Mouse (Mus musculus) stomach, embryonic 15.5 days (tissue): ENCODE measurements at regions not wholly inside any gene's neighbourhood (a gene's known extent, or its start where the extent isn't known, plus 50 kb on each side); places are given as distances from the start of the nearest gene placed in this dataset.

ENCODE experiments used
- ATAC-seq: fragments of 200-750 bp; cut with Nextera tagmentation; 2 replicates; pipeline ENCODE4 v1.8.0; 2017; ENCODE audit warnings: low read depth, moderate number of reproducible peaks, moderate TSS enrichment; ENCODE audit not compliant: insufficient read depth, low FRiP score
- H3K27ac ChIP-seq: fragments of 300-500 bp; sonication (generic); 2 replicates; pipeline ENCODE4 v1.5.1; 2015; ENCODE audit warnings: mild to moderate bottlenecking, inconsistent platforms
- H3K27me3 ChIP-seq: fragments of 300-500 bp; sonication (generic); replicated peaks from 2 replicates; pipeline ENCODE4 v1.6.1; 2015; ENCODE audit warnings: inconsistent platforms
- H3K36me3 ChIP-seq: fragments of 300-500 bp; sonication (generic); 2 replicates; pipeline ENCODE4 v1.6.1; 2015; ENCODE audit warnings: inconsistent platforms
- H3K4me1 ChIP-seq: fragments of 300-500 bp; sonication (generic); 2 replicates; pipeline ENCODE4 v1.6.1; 2015; ENCODE audit warnings: inconsistent platforms
- H3K4me2 ChIP-seq: fragments of 300-500 bp; sonication (generic); 2 replicates; pipeline ENCODE4 v1.6.1; 2015; ENCODE audit warnings: mild to moderate bottlenecking, inconsistent platforms
- H3K4me3 ChIP-seq: fragments of 300-500 bp; sonication (generic); replicated peaks from 2 replicates; pipeline ENCODE4 v1.5.1; 2015; ENCODE audit warnings: inconsistent platforms
- H3K9ac ChIP-seq: fragments of 300-500 bp; sonication (generic); 2 replicates; pipeline ENCODE4 v1.6.1; 2015; ENCODE audit warnings: inconsistent platforms
- H3K9me3 ChIP-seq: fragments of 300-500 bp; sonication (generic); 2 replicates; pipeline ENCODE4 v1.6.1; 2016; ENCODE audit warnings: inconsistent platforms
- WGBS: fragments of 180-500 bp; shearing (Covaris S2); methylation state at CpG from one replicate; pipeline ENCODE4 v1.1.7; 2015; 5-methylcytosine and 5-hydroxymethylcytosine counted together

DNA sequence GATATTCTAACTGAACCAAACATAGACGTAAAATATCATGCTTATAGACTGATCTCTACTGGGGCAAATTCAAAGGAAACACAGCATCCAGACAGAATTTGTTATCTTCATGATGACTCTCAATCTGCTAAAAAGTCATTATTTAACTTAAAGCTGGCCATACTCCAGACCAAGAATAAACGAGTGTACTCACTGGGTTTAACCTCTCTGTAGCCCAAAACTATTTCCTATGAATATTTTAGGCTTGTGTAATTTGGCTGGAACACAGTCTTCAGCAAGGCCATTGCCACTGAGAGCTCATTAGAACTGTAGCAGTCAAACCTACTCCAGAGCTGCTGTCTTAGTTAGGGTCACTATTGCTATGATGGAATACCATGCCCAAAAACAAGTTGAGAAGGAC is 238.8 kb downstream of the Gm19410 start:
- no peaks in the 10 kb centered on the region for H3K36me3 ChIP-seq
- no peaks in the 10 kb centered on the region for H3K9me3 ChIP-seq
- ATAC-seq, result no peak
- H3K9ac ChIP-seq, result no peak overlapping the region
- no peak overlapping the region for H3K4me3 ChIP-seq
- WGBS, result 36% methylated on average over 2 of the region's 2 CpGs
- H3K4me1 ChIP-seq, result no peaks in the 10 kb centered on the region
- no peak overlapping the region for H3K4me2 ChIP-seq
- no peaks in the 10 kb centered on the region for H3K27me3 ChIP-seq
- no peak overlapping the region for H3K27ac ChIP-seq

- H3K27me3 ChIP-seq, result no peaks in the 10 kb centered on the region
- no peaks in the 10 kb centered on the region for H3K4me1 ChIP-seq
- WGBS, result 48% methylated on average over 3 of the region's 3 CpGs
- no peak overlapping the region for H3K9ac ChIP-seq
- no peaks in the 10 kb centered on the region for H3K9me3 ChIP-seq
- H3K4me3 ChIP-seq, result no peak overlapping the region
- no peaks in the 10 kb centered on the region for H3K36me3 ChIP-seq
- H3K4me2 ChIP-seq, result no peak overlapping the region
- H3K27ac ChIP-seq, result no peak overlapping the region
- ATAC-seq, result no peak
Observed at GRCm38 (mm10) chr8:36005536-36005935, 239.9 kb downstream of the Gm19410 start.

GRCm38 (mm10) chr8:36007724-36008123 is 242.1 kb downstream of the Gm19410 start:
- Histone ChIP-seq H3K27me3 (no peaks in the 10 kb centered on the region), H3K27ac (no peak overlapping the region), H3K9ac (no peak overlapping the region), H3K4me1 (no peaks in the 10 kb centered on the region), H3K36me3 (no peaks in the 10 kb centered on the region), H3K9me3 (no peaks in the 10 kb centered on the region), H3K4me2 (no peak overlapping the region), H3K4me3 (no peak overlapping the region)
- no peak for ATAC-seq
- 76% methylated on average over 1 of the region's 1 CpGs for WGBS

- Histone ChIP-seq H3K4me2 (no peak overlapping the region), H3K36me3 (no peaks in the 10 kb centered on the region), H3K27me3 (no peaks in the 10 kb centered on the region), H3K4me1 (no peaks in the 10 kb centered on the region), H3K27ac (no peak overlapping the region), H3K9ac (no peak overlapping the region), H3K4me3 (no peak overlapping the region), H3K9me3 (no peaks in the 10 kb centered on the region)
- ATAC-seq, result no peak
- WGBS, result 75% methylated on average over 9 of the region's 9 CpGs
Observed at GRCm38 (mm10) chr8:36009565-36009964, 244.0 kb downstream of the Gm19410 start.

GRCm38 (mm10) chr8:36010446-36011217 is 245.0 kb downstream of the Gm19410 start:
- no peak overlapping the region for H3K4me2 ChIP-seq
- H3K36me3 ChIP-seq, result no peaks in the 10 kb centered on the region
- no peaks in the 10 kb centered on the region for H3K9me3 ChIP-seq
- WGBS, result 45% methylated on average over 11 of the region's 11 CpGs
- no peak for ATAC-seq
- H3K4me3 ChIP-seq, result no peak overlapping the region
- no peak overlapping the region for H3K27ac ChIP-seq
- H3K4me1 ChIP-seq, result no peaks in the 10 kb centered on the region
- no peaks in the 10 kb centered on the region for H3K27me3 ChIP-seq
- H3K9ac ChIP-seq, result no peak overlapping the region

- H3K4me3 ChIP-seq, result no peak overlapping the region
- H3K4me1 ChIP-seq, result no peaks in the 10 kb centered on the region
- H3K36me3 ChIP-seq, result no peaks in the 10 kb centered on the region
- no peak overlapping the region for H3K4me2 ChIP-seq
- WGBS, result 70% methylated on average over 8 of the region's 8 CpGs
- H3K9me3 ChIP-seq, result no peaks in the 10 kb centered on the region
- ATAC-seq, result no peak
- H3K9ac ChIP-seq, result no peak overlapping the region
- no peak overlapping the region for H3K27ac ChIP-seq
- H3K27me3 ChIP-seq, result no peaks in the 10 kb centered on the region
Observed at GRCm38 (mm10) chr8:36014862-36015261, 249.3 kb downstream of the Gm19410 start.

- H3K27ac ChIP-seq, result no peak overlapping the region
- H3K27me3 ChIP-seq, result no peaks in the 10 kb centered on the region
- H3K9me3 ChIP-seq, result no peaks in the 10 kb centered on the region
- no peaks in the 10 kb centered on the region for H3K4me1 ChIP-seq
- no peak overlapping the region for H3K4me2 ChIP-seq
- no peak overlapping the region for H3K4me3 ChIP-seq
- H3K36me3 ChIP-seq, result no peaks in the 10 kb centered on the region
- no peak for ATAC-seq
- H3K9ac ChIP-seq, result no peak overlapping the region
- 78% methylated on average over 20 of the region's 20 CpGs for WGBS
Observed at GRCm38 (mm10) chr8:36016321-36017114, 250.9 kb downstream of the Gm19410 start.

GRCm38 (mm10) chr8:36018993-36019753 is 253.6 kb downstream of the Gm19410 start:
- H3K36me3 ChIP-seq, result no peaks in the 10 kb centered on the region
- H3K4me3 ChIP-seq, result no peak overlapping the region
- ATAC-seq, result no peak
- H3K4me2 ChIP-seq, result no peak overlapping the region
- H3K27me3 ChIP-seq, result no peaks in the 10 kb centered on the region
- no peaks in the 10 kb centered on the region for H3K9me3 ChIP-seq
- H3K9ac ChIP-seq, result no peak overlapping the region
- H3K27ac ChIP-seq, result no peak overlapping the region
- 77% methylated on average over 15 of the region's 15 CpGs for WGBS
- no peaks in the 10 kb centered on the region for H3K4me1 ChIP-seq

DNA sequence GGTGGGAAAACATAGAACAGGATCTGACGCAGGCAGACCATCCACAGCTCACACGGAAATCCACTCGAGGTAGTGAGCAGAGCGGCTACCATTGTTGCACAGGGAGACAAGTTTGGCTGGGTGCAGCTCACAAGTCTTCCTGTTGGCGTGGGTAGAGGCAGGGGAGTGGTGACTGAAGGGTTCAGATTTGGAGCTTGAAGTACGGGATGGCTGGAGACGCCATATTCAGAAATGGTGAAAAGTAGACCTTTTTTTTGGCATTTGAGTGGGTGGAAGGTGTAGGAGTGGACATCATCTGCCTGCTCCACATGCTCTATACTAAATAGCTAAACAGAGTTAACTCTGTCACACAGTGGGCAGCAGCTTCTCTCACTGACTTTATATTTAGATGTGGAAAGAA is 254.3 kb downstream of the Gm19410 start:
- Histone ChIP-seq H3K36me3 (no peaks in the 10 kb centered on the region), H3K9me3 (no peaks in the 10 kb centered on the region), H3K4me2 (no peak overlapping the region), H3K4me3 (no peak overlapping the region), H3K4me1 (no peaks in the 10 kb centered on the region), H3K27me3 (no peaks in the 10 kb centered on the region), H3K27ac (no peak overlapping the region), H3K9ac (no peak overlapping the region)
- ATAC-seq, result no peak
- WGBS, result 92% methylated on average over 7 of the region's 7 CpGs

- Histone ChIP-seq H3K27me3 (no peaks in the 10 kb centered on the region), H3K4me2 (no peak overlapping the region), H3K9me3 (no peaks in the 10 kb centered on the region), H3K4me1 (no peaks in the 10 kb centered on the region), H3K36me3 (no peaks in the 10 kb centered on the region), H3K9ac (no peak overlapping the region), H3K4me3 (no peak overlapping the region), H3K27ac (no peak overlapping the region)
- WGBS, result 77% methylated on average over 11 of the region's 11 CpGs
- ATAC-seq, result no peak
Observed at GRCm38 (mm10) chr8:36027586-36027985, 262.0 kb downstream of the Gm19410 start.

GRCm38 (mm10) chr8:36028121-36028955 is 262.7 kb downstream of the Gm19410 start:
- no peaks in the 10 kb centered on the region for H3K36me3 ChIP-seq
- H3K27ac ChIP-seq, result no peak overlapping the region
- no peak overlapping the region for H3K4me2 ChIP-seq
- H3K9me3 ChIP-seq, result no peaks in the 10 kb centered on the region
- H3K9ac ChIP-seq, result no peak overlapping the region
- no peak for ATAC-seq
- no peak overlapping the region for H3K4me3 ChIP-seq
- H3K27me3 ChIP-seq, result no peaks in the 10 kb centered on the region
- 69% methylated on average over 9 of the region's 9 CpGs for WGBS
- no peaks in the 10 kb centered on the region for H3K4me1 ChIP-seq
